Mouse (Mus musculus) embryonic fibroblast, embryonic 13.5 days (primary cell): ENCODE results near the gene Zfp36l1. TPM values are rescaled to one million over a fixed set of nuclear protein-coding genes. Genes with fewer than 3 reads are reported as not detected.

Source experiments
- H3K27ac ChIP-seq: 2 replicates; pipeline ENCODE4 v1.5.1; 2012; ENCODE audit warnings: low read length, control low read depth, inconsistent platforms; ENCODE audit not compliant: insufficient read depth
- H3K4me1 ChIP-seq: 2 replicates; pipeline ENCODE4 v1.6.1; 2011; ENCODE audit warnings: low read length; ENCODE audit not compliant: control insufficient read depth, insufficient read depth
- H3K4me3 ChIP-seq: 2 replicates; pipeline ENCODE4 v1.5.1; 2011; ENCODE audit warnings: mild to moderate bottlenecking, control low read depth, low read length; ENCODE audit not compliant: insufficient read depth
- CTCF ChIP-seq: IDR thresholded peaks from 2 replicates; pipeline ENCODE4 v1.5.1; 2011; ENCODE audit warnings: mild to moderate bottlenecking, control low read depth, low read length, moderate library complexity, borderline replicate concordance; ENCODE audit not compliant: insufficient read depth
- POLR2A ChIP-seq: IDR thresholded peaks from 2 replicates; pipeline ENCODE4 v1.6.1; 2011; ENCODE audit warnings: low read depth, mild to moderate bottlenecking, control low read depth, low read length, moderate library complexity
- polyA plus RNA-seq: library from polyadenylated mRNA; stranded (reverse); fragments of >200 nt; gene quantifications from 2 replicates; pipeline ENCODE4 v1.2.4, GENCODE M21; 2011; ENCODE audit warnings: low read depth; ENCODE audit not compliant: missing spikeins, insufficient read length

Zfp36l1 gene
- polyA plus RNA-seq, 1 experiment, result 139 TPM

DNA sequence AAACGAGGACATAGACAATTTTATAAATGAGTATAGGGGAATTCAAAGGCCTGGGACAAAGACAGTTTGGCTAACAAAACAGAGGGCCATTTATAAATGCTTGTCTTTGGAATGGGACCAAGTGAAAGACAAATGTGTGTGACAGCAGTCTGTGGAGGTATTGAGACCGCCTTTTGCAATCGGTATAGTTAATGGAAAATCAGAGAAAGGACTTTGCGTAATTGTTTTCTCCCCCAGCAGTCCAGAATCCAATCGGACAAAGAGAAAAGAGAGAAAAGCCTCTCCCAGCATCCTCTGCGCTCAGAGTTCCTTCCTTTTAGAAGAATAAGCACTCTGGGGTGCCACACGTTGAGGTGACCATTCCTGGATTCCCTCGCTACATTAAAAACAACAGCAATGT lies 32.6 kb upstream of the Zfp36l1 start:
- Histone ChIP-seq H3K27ac (no peak overlapping the region), H3K4me1 (peaks cover 5% of the 10 kb centered on the region; the same call in 1 of the 2 replicates), H3K4me3 (no peak overlapping the region)
- TF ChIP-seq CTCF (no peak), POLR2A (no peak)

- no peak overlapping the region for H3K27ac ChIP-seq
- H3K4me1 ChIP-seq, result peaks cover 5% of the 10 kb centered on the region; the same call in 1 of the 2 replicates
- no peak for TF ChIP-seq CTCF
- no peak for TF ChIP-seq POLR2A
- H3K4me3 ChIP-seq, result no peak overlapping the region
These were observed 32.0 kb upstream of the Zfp36l1 start for GRCm38 (mm10) chr12:80144846-80145245.

DNA sequence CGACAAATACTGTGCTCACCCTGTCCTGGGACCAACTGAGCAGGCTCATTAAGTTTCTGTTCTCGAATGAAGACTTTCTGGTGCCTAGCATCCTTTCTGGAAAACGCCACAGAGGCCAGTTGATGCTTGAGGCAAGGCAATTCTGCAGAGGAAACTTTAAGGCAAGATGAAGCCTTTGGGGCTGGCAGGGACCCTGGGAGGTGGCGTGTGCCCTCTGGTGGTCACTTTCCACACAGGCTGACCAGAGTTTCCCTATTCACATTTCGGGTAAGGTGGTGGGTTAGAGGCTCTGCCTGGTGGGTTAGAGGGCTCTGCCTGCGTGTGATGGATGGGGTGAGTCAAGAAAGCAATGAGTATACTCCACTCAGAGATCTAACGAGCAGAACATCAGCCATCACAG lies 28.7 kb upstream of the Zfp36l1 start:
- H3K4me1 ChIP-seq, result peaks cover 5% of the 10 kb centered on the region; the same call in 1 of the 2 replicates
- H3K27ac ChIP-seq, result no peak overlapping the region
- TF ChIP-seq CTCF, result peak; percentile 80
- no peak for TF ChIP-seq POLR2A
- no peak overlapping the region for H3K4me3 ChIP-seq

DNA sequence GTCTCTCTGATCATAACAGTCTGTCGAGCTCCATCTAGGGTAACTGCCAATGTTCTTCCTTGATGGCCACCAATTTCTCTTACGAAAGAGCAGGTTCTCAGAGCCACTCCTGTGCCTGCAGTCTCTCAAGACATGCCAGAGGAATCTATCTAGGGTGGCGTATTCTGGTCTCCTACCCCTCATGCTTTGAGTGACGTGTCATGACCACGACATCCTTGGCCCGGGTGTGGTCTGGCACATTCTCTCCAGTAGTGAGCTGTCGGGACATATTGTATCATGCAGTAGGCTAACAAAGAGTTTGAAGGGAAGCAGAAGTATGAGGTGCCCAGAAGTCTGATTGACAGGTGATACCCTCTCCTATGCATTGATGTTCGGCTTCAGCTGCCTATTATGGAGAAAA lies 28.2 kb upstream of the Zfp36l1 start:
- Histone ChIP-seq H3K4me1 (peaks cover 5% of the 10 kb centered on the region; the same call in 1 of the 2 replicates), H3K27ac (no peak overlapping the region), H3K4me3 (no peak overlapping the region)
- TF ChIP-seq CTCF (no peak), POLR2A (no peak)

DNA sequence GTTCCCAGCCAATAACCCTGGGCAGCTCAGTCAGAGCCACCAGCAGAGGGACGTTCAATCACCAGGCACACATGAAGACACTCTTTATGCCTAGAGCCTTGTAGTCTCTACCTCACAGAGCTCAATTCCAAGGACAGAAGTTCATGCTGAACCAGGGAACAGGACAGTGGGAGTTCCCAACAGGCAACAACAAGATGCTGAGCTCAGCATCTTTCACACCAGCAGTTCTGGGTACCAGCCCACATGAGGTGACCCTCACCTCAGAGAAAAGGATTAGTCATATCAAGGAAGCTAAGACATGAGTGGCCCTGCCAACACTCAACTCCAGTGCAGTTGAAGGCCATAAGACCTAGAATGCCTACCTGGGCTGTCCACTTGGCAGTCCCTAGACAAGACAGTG lies 24.9 kb upstream of the Zfp36l1 start:
- TF ChIP-seq POLR2A (no peak), CTCF (no peak)
- Histone ChIP-seq H3K4me1 (peaks cover 5% of the 10 kb centered on the region; the same call in 1 of the 2 replicates), H3K27ac (no peak overlapping the region), H3K4me3 (no peak overlapping the region)

DNA sequence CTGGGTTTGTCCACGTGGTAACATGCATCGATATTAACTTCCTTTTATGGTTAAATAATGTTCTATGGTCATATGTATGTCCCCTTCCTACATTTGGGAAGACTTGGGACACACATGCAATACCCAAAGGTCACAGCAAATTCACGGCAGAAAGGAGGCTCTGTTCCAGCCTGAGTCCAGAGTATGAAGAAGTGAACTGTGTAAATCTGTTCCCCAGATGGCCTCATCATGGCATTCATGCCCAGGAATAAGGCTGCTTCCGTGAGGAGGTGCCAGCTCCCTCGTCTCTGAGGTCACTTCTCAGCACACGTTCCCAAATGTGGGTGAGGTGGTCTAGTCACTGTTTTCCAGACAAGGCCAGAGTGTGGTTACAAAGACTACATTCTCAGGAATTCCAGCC lies 24.4 kb upstream of the Zfp36l1 start:
- H3K4me1 ChIP-seq, result peaks cover 5% of the 10 kb centered on the region; the same call in 1 of the 2 replicates

GRCm38 (mm10) chr12:80136264-80136930 lies 23.6 kb upstream of the Zfp36l1 start:
- H3K27ac ChIP-seq, result no peak overlapping the region
- H3K4me1 ChIP-seq, result peaks cover 5% of the 10 kb centered on the region; the same call in 1 of the 2 replicates
- TF ChIP-seq CTCF (no peak), POLR2A (no peak)

More for the DNA sequence above, 24.4 kb upstream of the Zfp36l1 start:
- Histone ChIP-seq H3K4me3 (no peak overlapping the region), H3K27ac (no peak overlapping the region)
- no peak for TF ChIP-seq CTCF
- no peak for TF ChIP-seq POLR2A

GRCm38 (mm10) chr12:80135173-80135572 lies 22.4 kb upstream of the Zfp36l1 start:
- H3K27ac ChIP-seq, result no peak overlapping the region
- H3K4me1 ChIP-seq, result 0 out of 2 replicates have a peak, but pooled peaks cover 5% of the 10 kb centered on the region
- no peak overlapping the region for H3K4me3 ChIP-seq
- TF ChIP-seq POLR2A (no peak), CTCF (no peak)

More at GRCm38 (mm10) chr12:80136264-80136930, 23.6 kb upstream of the Zfp36l1 start:
- H3K4me3 ChIP-seq, result no peak overlapping the region

GRCm38 (mm10) chr12:80133011-80133545 lies 20.3 kb upstream of the Zfp36l1 start:
- Histone ChIP-seq H3K4me3 (no peak overlapping the region), H3K4me1 (0 out of 2 replicates have a peak, but pooled peaks cover 5% of the 10 kb centered on the region), H3K27ac (0 out of 2 replicates have a peak overlapping the region, but pooled peaks have one; percentile 92)
- TF ChIP-seq CTCF (no peak), POLR2A (no peak)

DNA sequence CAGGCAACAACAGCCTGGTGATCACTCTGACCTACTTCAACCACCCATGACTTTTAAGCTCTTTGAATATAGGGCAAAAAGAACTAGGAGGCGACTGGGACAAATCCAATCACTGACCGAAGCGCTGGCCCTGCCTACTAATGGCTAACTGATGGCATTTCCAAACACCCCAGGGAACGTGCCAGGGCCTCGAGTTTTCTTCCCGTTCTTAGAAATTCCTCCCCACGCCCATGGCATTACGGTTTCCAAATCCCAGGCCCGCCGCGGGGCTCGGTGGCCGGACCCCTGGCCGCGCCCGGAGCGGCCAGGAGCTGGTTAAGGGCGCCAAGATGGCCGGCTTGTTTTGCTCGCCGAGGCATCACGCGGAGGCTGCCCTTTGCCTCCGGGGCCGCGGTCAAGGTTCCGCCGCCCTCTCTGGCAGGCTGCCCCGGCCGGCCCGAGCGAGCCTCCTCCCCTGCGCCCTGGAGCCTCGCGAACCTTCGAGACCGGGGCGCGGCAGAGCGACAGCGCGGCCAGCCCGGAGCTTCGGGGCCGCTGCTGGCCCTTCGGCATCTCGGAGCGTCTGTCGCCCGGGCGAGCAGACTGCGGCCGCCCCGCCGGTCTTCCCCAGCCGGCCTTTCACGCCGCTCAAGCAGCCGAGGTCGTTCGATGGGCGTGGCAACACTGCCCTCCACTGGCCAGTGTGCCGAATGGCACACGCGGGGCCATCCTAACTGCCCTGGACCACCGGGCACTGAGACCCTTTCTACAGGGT lies 19.6 kb upstream of the Zfp36l1 start:
- Histone ChIP-seq H3K4me1 (0 out of 2 replicates have a peak, but pooled peaks cover 5% of the 10 kb centered on the region), H3K27ac (peak overlapping the region; percentile 92), H3K4me3 (peak overlapping the region; percentile 27)
- TF ChIP-seq POLR2A, result peak; percentile 36
- TF ChIP-seq CTCF, result peak; percentile 96
